Mouse (Mus musculus) right cerebral cortex, postnatal 10 days (tissue): ENCODE results near the gene Prap1.
"Not testable (repeated sequence)": the region's sequence is repeated elsewhere in the genome, so short reads cannot be mapped to it uniquely, and the experiment has no call there.

Experiments
- DNase-seq, 2 experiments: peaks; one replicate each; pipeline ENCODE4 v3.0.0; 2021; ENCODE audit warnings: low spot score in 2 of 2

Prap1 gene

DNA sequence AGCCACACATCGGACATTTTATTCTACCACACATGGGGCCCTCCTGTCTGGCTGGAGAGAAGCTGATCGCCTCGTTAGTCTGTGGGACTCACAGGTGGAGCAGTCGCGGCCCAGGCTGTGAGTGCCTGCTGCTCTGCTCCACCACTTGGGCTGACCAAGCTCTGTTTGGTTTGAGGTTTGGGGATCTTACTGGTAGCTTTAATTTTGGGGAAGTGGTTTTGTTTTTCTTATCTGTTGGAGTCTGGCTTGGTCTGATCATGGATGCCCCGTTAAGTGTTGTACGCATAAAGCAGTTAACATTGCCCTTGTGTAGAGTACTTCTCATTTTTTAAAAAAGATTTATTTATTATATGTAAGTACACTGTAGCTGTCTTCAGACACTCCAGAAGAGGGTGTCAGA is 40.8 kb downstream of the Prap1 start:
- not testable (repeated sequence) for DNase-seq

- no peak for DNase-seq
Measured at GRCm38 (mm10) chr7:140135106-140135770, 42.0 kb downstream of the Prap1 start.

DNA sequence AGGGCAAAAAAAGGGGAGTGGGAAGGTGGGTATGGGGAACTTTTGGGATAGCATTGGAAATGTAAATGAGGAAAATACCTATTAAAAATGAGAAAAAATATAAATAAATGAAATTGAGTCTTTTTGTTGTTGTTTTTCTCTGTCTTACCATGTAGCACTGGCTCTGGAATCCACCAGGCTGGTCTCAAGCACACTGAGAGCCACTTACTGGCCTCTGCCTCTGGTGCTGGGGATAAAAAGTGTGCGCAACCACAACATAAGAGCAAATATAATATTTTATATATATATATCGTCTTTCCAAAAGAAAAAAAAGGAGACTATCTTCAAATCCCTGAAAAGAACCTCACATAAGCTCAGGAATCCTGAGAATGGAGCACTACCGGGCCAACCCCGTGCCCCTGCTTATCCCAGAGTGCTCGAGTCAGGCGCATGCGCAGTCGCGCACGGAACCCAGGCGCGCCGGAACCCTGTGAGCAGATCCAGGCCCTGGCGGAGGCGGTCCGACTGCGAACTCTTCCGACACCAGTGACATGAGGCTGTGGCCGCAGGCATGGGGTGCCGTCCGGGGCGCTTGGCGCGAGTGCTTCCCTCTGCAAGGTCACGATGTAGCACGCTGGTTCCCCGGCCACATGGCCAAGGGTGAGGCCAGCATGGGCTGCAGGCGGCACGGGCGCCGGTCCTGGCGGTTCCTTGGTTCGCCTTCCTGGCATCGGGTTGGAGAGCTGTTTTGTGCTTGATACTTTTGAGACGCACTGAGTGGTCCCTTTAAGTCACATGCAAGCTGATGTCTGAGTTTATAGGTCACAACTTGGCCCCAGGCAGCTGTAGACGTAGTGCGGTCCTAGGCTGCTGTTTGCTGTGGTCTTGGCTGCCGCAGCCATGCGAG is 44.2 kb downstream of the Prap1 start, which contains the start of gene Mtg1:
Gene Mtg1 (plus strand): TSS at position 430 of the 886 bp plus-strand sequence.
- DNase-seq: peak; percentile 97 to 99

- no peak for DNase-seq
Measured at GRCm38 (mm10) chr7:140138021-140138310, 44.8 kb downstream of the Prap1 start.

DNA sequence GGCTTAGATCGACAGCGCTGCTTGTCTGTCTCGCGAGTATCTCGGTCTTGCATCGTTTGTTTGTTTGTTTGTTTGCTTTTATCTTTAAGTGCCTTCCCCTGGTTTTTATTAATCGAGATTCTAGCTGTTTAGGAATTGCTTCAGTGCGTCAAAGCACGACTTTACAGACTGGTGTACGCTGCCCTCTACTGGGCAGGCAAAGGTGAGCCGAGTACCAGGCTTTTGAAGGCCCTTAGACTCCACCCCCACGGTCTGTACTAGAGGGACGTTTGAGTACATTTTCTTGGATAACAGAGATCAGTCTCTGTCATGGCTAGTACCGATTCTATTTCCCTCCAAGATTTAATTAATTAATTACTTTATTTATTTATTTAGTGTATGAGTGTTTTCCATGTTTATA is 48.2 kb downstream of the Prap1 start:
- DNase-seq: peak in 1 of 2 experiments; percentile 72

DNA sequence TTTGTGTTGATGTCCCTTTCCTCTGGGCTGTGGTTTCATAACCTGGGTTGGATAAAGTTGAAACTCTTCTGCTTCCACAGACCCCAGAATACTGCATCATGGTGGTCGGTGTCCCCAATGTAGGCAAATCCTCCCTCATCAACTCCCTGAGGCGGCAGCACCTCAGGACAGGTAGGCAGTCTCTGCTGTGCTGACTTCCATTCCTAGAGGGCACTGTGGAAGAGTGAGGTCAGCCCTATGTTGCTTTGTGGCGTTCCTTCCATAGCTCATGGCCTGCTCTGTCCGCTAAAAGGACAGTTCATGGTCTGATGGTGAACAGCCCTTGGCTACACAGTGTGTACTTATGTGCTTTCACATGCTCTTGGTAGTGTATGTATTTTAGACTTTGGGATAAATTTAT is 51.4 kb downstream of the Prap1 start:
- no peak for DNase-seq
